Mouse (Mus musculus): ENCODE measurements at regions not wholly inside any gene's neighbourhood (a gene's known extent, or its start where the extent isn't known, plus 50 kb on each side); places are given as distances from the start of the nearest gene placed in this dataset.
A peak's percentile ranks its signal among the peaks of the same experiment; 100 is the strongest.

GRCm38 (mm10) chr7:39596403-39596802 is 78.8 kb downstream of the Zfp619 start:
- no peak for DNase-seq (ENCODE audit: low spot score in 2 of 2)

DNA sequence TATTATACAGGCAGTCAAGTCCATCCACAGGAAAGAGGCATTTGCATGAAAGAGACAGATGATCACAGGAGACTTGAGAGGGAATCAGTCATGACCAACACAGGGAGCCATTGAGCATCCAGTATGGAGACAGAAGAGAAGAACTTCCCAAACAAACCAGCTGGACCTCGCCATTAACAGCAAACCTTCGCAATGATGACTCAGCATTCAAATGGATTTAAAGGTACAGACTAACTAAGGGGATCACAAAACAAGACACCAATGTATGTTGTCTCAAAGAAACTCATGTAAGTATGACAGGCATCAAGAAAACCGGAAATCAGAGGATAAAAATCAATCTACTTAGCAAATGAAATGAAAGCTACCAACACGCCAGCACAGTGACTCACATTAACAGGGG is 96.2 kb downstream of the Zfp619 start:
- no peak for DNase-seq (ENCODE audit: low spot score in 2 of 2)

DNA sequence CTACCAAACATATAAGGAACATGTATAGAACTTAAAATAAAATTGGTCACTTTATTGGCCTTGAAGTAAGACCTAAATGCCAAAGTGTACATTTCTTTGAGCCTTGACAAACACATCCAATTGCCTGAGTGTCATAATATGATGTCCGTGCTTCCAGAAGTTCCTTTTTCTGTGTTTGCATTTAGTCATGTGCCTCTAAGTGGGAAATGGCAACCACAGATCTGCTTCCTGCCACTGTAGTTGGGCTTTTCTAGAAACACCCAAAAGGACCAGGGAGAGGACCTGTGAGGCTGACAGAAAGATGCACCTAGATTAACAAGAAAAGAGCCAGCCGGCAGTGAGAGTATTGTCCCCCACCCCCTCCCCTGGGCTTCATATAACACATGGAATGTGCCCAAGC is 97.5 kb downstream of the Zfp619 start:
- DNase-seq (ENCODE audit: low spot score in 2 of 2): no peak

- DNase-seq (ENCODE audit: low spot score in 2 of 2): no peak
These were observed 104.2 kb downstream of the Zfp619 start for GRCm38 (mm10) chr7:39621796-39622195.

DNA sequence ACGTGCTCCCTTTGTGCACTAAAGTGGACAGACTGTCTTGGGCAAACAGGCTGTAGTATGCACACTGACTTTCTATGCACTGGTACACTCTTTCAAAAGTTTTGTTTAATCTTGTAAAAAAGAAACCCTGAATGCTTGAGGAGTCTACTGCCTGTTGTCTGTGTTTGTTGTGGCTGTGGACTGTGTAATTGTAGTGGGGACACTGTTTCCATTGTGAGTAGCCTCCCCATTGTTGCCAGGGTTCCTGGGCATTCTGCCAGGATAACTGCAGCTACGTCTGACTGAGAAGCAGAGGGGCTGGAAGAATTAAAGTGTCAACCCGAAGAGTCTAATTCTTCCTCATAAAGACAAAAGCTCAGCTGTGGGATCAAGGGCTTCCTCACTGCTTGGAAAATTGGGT is 115.3 kb downstream of the Zfp619 start:
- DNase-seq (ENCODE audit: low spot score in 2 of 2): no peak

GRCm38 (mm10) chr7:39642333-39642732 is 124.8 kb downstream of the Zfp619 start:
- DNase-seq (ENCODE audit: low spot score in 2 of 2): peak; percentile 2 to 6

DNA sequence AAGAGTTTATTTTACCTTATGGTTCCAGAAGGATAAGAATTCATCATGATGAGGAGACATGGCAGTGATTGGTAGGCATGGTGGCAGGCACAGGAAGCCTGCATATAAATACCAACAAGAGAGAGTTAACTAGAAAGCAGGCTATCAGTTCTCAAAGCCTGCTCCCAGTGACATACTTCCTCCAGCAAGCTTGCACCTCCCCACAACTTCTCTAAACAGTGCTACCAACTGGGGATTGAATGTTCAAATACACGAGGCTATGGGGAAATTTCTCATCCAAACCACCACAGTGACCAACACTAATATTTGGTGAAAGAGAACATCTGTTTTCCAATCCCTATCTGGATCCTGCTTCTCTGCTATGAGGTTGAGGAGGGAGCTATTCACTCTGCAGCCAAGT is 125.8 kb downstream of the Zfp619 start:
- DNase-seq (ENCODE audit: low spot score in 2 of 2): no peak

DNA sequence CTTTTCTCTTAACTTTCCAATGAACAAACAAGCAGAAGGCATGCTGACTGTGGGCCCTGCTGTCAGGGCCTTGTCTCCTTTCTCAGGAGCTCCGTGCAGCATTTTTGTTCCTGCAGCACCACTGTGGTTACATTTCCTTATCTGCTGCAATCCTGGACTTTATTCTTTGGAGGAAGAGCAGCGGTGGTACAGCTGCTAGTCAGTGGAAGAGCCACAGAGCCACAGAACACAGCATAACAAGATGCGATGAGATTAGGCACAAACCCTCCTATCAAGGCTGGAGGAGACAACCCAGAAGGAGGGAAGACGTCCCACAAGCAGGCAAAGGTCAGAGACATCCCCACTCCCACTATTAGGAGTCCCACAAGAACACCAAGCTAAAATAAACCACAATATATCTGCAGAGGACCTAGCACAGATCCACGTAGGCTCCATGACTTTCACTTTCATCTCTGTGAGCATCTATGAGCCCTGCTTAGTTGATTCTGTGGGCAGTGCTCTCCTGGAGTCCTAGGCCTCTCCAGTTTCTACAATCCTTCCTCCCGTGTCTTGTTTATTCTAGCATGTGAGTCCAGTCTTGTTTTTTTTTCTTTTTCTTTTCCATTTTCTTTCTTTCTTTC is 133.0 kb downstream of the Zfp619 start:
- DNase-seq (ENCODE audit: low spot score in 2 of 2): no peak

DNA sequence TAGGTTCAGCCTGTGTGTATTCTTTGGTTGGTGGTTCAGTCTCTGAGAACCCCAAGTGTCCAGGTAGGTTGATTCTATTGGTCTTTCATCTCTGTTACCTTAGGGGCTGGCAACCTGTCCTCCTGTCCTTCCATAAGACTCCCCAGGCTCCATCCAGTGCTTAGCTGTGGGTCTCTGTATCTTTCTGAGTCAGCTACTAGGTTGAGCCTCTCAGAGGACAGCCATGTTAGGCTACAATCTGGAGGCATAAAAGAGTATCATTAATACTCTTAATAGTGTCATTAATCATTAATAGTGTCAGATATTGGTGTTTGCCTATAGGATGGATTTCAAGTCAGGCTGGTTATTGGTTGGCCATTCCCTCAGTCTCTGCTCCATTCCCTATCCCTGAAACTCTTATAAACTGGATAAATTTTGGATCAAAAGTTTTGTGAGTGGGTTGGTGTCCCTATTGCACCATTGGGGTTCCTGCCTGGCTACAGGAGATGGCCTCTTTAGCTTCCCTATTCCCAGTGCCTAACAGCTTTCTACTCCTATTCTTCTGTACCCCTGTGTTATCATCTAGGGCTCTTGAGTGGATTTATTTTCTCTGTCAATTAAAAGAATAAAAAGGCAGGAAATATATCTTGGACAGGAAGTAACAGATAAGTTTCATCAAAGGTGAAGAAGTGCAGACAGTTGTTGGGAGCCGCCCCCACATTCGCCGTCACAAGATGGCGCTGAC is 137.2 kb downstream of the Zfp619 start:
- no peak for DNase-seq (ENCODE audit: low spot score in 2 of 2)

GRCm38 (mm10) chr7:39655287-39655652 is 137.7 kb downstream of the Zfp619 start:
- DNase-seq (ENCODE audit: low spot score in 2 of 2): peak; percentile 66 to 73

DNA sequence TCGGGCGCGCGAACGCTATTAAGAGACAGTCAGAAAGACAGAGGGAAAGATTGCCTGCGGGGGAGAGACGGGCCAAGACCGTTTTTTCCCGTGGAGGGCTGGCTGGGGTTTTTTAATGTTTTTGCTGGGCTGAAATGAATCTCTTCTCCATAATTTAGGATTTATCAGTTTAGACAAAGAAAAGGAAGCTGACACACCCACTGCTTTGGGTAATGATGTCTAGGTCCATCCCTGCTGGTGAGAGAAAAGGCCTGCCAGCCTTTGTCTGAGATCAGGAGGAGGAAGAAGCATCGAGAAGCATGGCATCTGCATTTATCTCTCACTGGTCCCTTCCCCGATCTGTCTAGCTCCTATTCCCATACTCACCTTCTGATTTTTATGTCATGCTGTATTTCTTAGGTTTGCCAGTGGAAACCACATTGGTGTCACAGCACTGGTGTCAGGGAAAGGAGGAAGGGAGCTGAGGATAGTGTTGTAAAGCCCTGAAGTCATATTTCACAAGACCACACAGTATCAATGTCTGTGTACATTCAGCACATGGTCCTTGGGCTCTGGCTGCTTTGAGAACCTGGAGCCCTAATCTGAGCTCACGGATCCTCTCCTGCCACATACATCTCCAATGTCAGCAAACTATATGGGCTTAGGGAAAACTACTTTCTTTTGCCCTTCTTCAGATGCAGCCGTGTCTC is 138.3 kb downstream of the Zfp619 start:
- no peak for DNase-seq (ENCODE audit: low spot score in 2 of 2)

- DNase-seq (ENCODE audit: low spot score in 2 of 2): no peak
These were observed 142.0 kb downstream of the Zfp619 start for GRCm38 (mm10) chr7:39659597-39659996.

DNA sequence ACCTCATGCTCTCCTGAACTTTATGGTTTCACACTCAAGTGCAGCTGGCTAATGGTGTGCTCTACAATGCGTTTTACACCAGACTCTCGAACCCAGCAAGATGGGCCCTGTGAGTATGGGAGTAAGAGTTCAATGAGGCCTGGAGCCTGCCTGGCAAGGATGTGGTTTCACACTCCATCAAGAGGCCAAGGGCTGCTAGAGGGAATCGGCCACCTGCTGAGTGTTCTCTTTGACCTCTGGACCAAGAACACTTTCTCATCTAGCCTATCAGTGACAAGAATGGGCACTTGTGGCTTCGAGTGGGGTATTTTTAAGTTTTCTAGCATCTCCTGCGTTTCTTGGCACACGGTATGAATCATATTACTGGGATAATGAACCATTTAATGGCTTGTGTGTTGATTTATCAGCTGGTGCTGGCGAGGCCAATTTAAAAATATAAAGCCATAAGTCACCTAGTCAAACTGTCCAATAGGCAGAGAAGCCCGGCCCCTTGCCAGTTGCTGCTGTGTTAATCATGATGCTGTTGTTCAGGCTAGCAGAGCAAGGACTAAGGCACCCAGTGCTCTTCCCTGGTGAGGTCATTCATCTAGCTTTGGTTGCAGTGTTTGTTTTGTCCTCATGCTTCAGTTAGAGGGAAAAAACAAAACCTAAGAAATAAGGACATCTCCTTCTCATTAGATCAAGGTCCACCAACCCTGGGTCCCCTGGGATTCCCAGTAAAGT is 157.7 kb downstream of the Zfp619 start:
- DNase-seq (ENCODE audit: low spot score in 2 of 2): no peak

DNA sequence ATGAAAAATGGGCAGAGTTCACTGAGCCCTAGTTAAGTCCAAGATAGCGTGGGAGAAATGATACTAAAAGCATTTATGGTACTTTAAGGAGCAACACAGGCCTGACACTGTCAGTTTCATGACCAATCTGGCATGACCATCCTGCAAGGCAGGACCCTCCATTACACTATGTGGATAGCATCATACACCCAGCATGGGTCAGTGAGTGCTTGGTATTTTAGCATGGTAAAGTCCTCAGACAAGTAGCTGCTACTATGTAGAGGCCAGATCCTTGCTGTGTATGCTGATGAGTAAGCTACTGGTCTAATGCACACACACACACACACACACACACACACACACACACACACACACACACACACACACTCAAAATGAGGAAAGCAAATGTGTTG is 158.3 kb downstream of the Zfp619 start:
- DNase-seq (ENCODE audit: low spot score in 2 of 2): no peak

DNA sequence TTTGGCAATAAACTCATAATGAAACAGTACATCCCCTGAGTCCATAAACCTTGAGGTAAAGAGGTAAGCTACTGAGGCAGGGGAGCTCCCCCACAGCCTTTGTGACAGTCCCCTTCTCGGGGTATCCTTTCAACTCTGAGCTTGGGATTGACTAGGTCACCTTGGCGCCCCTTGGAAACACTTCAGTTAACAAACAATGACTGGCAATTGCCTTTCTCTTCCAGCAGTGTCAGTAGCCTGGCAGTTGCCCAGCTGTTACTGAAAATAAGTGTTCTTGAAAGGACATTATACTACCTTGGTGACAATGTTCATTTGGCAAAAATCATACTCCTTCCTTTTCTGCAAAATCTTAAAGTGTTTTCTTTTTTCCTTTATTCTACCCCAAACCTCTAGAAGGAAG is 162.8 kb downstream of the Zfp619 start:
- DNase-seq (ENCODE audit: low spot score in 2 of 2): no peak

- DNase-seq (ENCODE audit: low spot score in 2 of 2): no peak
These were observed 179.0 kb downstream of the Zfp619 start for GRCm38 (mm10) chr7:39696589-39696988.

- DNase-seq (ENCODE audit: low spot score in 2 of 2): no peak
These were observed 183.9 kb downstream of the Zfp619 start for GRCm38 (mm10) chr7:39701506-39701905.

DNA sequence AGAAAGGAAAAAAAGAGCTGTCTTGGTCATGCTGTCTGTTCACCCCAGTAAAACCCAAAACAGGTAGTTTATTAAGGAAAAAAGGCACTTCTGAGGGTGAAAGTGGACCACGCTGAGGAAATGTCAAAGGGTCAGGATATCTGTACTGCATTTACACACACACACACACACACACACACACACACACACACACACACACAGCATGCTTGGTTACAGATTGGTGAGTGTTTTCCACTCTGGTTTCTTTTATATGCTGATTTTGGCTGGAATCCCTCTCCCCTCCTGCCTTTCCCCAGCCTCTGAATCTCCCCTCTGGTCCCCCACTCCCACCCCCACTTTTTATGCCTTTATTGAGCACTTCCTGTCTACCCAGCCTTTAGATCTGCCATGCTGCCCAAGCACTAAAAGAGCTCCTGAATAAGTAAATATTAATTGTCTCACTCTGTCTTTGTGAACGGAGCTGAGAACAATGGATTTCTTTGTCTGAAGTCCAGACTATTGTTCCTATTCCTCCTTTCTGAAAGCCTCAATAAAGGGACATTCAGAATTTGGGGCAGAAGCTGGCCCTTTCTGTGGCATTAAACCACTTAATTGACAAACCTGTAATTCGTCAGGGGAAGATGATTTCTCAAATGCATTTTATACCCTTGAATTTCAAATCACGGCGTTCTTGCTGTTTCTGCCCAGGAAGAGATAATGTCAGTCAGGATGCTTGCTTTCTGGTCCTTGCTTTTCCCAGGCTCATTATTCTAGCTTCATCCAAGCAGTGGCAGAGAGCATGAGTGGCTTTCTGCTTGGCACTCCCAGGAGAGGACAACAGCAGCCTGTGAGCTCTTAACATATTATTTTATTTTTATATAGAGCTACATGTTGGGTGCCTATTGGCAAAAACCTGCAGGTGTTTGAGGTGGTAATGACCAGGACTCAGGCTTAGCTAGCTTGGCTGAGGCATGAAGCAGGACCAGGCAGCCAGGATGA is 187.8 kb downstream of the Zfp619 start:
- DNase-seq (ENCODE audit: low spot score in 2 of 2): no peak

- no peak for DNase-seq (ENCODE audit: low spot score in 2 of 2)
These were observed 189.0 kb downstream of the Zfp619 start for GRCm38 (mm10) chr7:39706606-39707005.

DNA sequence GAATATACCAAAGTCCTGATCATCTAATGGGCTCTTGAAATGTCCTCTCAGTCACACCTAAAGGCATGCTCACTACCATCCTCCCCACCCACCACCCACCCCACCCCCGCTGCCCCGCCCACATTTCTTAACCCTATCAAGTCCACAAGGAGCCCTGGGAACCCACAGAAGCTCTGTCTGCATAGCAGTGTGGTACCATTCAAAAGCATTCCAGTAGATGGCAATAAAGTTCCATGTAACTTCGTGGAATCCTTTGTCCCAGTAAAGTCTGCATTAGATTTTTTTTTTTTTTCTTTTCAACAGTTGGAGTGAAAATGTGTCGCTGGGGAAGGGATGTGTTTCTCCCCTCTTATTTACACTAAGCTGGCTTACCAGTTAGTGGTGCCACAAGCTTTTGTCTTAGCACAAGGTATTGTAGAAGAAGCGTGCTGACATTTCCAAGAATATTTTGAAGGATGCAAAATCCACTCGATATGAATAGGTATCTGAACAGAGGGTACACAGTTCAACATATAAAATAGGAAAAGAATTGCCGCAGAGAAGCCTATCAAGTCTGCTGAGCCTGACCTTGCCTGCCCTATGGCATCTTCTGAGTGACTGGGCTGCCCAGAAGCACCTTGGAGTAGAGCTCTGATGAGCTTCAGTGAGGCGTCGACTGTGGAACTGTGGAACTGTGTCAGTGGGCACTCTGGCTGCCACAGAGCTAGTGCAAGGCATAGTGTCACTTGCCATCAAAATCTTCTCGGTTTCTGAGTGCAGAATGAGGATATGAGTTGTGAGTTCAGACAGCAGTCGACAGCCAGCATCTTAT is 199.0 kb downstream of the Zfp619 start:
- DNase-seq (ENCODE audit: low spot score in 2 of 2): no peak
